Mouse (Mus musculus) gastrocnemius, adult 2 months (tissue): Measurements from ENCODE around the gene Rpe65. TPM values are rescaled to one million over a fixed set of nuclear protein-coding genes. Genes with fewer than 3 reads are reported as not detected.

ENCODE experiments used
- DNase-seq: peaks from one replicate; pipeline ENCODE4 v3.0.0; 2022
- H3K27ac ChIP-seq: fragments of 200-600 bp; 2 replicates; pipeline ENCODE4 v1.8.1; 2022; ENCODE audit warnings: mild to moderate bottlenecking
- H3K4me3 ChIP-seq: fragments of 200-600 bp; 2 replicates; pipeline ENCODE4 v1.8.1; 2022; ENCODE audit warnings: mild to moderate bottlenecking, moderate library complexity
- CTCF ChIP-seq: fragments of 200-600 bp; IDR thresholded peaks from 2 replicates; pipeline ENCODE4 v1.8.1; 2022; ENCODE audit warnings: antibody characterized with exemption, mild to moderate bottlenecking, moderate library complexity
- intact Hi-C: fragments of 180-260 bp; cut with DNase I; formaldehyde crosslinking; loops from one replicate; pipeline ENCODE4 v1.15.1; 2025
- long read RNA-seq, 2 experiments: library from polyadenylated mRNA; stranded (forward); transcript quantifications; one replicate each; pipeline ENCODE4 v2.0.0; 2021
- total RNA-seq, 2 experiments: library from RNA; stranded (reverse); gene quantifications; 2 replicates each; pipeline ENCODE4 v1.2.3; 2021

The Rpe65 gene
- total RNA-seq = not detected
- long read RNA-seq, experiment 1 = 0 reads
- long read RNA-seq, experiment 2 = 0 reads

DNA sequence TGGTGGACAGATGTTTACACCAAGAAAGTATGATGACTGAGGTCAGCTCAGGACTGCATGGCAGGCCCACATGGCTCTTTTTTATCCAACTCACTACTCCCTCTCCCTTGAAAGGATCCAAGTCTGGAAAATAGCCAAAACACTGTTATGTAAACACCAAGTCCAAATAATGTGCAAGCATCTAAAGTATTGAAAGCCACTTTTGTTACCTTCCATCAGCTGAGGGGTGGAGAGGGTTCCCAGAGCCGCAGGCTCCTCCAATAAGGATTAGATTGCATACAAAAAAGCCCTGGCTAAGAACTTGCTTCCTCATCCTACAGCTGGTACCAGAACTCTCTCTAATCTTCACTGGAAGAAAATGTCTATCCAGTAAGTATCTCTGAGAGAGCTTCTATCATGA, at the start of gene Rpe65:
Rpe65 (plus strand) TSS at position 301 of the 400 bp plus-strand sequence.
- no peak for DNase-seq
- H3K27ac ChIP-seq = no peak within 1 kb of the TSS
- TF ChIP-seq CTCF = no peak
- intact Hi-C loops = no loop called here
- no peak within 1 kb of the TSS for H3K4me3 ChIP-seq

DNA sequence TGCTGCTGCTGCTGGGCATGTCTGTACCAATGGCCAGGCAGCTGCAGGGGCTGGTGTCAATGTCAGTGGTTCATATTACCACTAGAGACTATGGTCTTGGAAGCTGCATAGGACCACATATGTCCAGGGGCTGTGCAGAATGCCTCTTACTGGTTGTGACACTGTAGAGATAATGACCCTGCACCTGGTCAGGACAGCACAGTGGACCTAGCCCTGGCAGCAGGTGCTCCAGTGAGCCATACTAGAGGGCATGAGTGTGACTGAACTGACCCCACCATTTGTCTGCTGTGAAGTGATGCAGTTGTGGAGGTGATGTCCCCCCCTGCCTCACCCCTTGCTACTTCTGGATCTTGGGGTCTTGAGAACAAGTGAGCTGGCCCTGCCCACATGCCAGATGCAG, 48.8 kb upstream of the Rpe65 start:
- DNase-seq = no peak
- no peak overlapping the region for H3K27ac ChIP-seq
- TF ChIP-seq CTCF = no peak

DNA sequence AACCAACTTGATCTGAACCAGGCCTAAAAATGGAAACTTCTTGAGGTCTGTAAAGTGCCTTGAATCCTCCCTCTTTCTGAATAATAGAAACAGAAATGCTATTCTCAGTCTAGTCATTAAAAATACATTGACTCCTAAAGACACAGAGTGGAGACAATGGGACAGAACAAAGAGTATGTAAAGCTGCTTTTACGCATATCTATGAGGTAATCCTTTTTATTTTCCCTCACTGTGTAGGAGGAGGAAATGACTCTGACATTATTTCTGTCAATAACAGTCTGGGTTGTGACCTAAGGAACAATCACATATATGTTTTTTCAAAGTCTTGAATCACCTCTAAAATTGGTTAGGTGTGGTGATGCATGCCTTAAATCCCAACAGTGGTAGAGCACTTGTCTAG, 16.0 kb downstream of the Rpe65 start:
- DNase-seq = no peak
- no peak overlapping the region for H3K4me3 ChIP-seq
- intact Hi-C loops = no loop called here
- TF ChIP-seq CTCF = no peak
- no peak overlapping the region for H3K27ac ChIP-seq

More for the DNA sequence above, 48.8 kb upstream of the Rpe65 start:
- H3K4me3 ChIP-seq = no peak overlapping the region
- intact Hi-C loops = no loop called here

DNA sequence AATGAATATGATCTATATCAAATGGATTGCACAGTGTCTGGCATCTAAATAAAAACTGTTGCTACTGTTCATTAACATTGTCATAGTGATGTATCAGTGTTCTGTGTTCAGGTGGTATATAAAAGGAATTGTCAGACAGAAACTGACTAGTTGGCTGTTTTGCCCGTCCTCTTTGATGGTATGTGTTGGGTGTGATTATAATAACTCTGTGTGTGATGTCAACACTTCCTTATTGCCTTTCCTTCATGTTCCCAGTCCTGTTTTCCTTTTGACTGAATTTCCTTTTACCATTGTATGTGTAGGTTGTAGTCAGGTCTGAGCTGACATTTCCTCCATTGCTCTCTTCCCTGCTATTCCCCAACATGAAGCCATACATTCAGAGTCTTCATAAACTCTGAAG, 22.1 kb downstream of the Rpe65 start:
- TF ChIP-seq CTCF = no peak
- no peak overlapping the region for H3K4me3 ChIP-seq
- DNase-seq = no peak
- H3K27ac ChIP-seq = no peak overlapping the region
- intact Hi-C loops = no loop called here

DNA sequence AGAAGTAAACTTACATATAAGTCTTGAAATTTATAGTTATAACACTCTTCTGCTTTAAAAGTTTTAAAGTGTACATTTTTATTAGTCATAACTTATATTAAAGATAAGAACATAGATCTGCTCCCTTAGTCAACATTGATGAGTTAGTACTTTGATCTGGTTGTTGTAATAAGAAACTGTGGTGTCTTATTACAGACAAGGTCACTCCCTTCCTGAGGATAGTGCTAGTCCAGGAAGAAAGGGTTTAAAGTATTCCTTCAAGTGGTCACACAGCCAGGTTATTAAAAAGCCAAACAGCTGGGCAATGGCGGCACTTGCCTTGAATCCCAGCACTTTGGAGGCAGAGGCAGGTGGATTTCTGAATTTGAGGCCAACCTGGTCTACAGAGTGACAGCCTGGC, 25.0 kb downstream of the Rpe65 start:
- H3K4me3 ChIP-seq = no peak overlapping the region
- intact Hi-C loops = no loop called here
- TF ChIP-seq CTCF = no peak
- DNase-seq = no peak
- no peak overlapping the region for H3K27ac ChIP-seq

DNA sequence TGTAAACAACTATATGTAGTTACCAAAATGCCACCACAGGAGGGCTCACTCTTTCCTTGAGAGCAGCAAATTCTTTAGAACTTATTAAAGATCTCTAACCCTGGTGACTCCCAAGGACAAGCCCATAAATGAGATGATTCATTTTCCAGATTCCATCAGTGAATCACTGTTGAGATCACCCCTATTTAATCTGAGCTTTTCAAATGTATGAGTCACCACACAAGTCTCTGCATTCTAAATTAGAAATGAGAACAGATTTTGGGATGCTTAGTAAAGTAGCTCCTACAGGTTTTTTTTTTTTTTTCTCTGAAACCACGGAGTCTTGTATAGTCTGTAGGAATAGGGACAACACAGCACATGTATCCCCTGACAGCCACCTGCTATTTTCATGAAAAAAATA, 61.8 kb downstream of the Rpe65 start:
- TF ChIP-seq CTCF = no peak; the same call in 1 of the 2 replicates
- DNase-seq = no peak
- intact Hi-C loops = no loop called here
- Histone ChIP-seq H3K4me3 (no peak overlapping the region), H3K27ac (no peak overlapping the region)

DNA sequence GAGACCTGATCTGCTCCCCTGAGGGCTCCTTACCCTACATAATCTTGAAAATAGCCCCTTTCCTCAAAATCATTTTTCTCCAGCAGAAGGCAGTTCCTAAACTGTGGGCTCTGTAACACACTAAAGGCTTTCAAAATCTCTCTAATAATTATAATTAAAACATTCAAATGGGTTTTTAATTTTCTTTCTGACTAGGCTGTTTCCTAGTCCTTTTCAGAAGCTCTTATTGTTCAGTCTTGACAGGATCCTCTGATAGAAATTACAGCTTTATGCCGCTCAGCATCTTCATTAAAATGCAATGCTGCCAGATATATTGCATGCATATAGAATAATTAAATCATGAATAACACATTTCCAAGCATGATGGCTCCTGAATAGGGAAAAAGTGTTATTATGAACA, 64.4 kb downstream of the Rpe65 start:
- DNase-seq = no peak
- TF ChIP-seq CTCF = no peak
- Histone ChIP-seq H3K4me3 (no peak overlapping the region), H3K27ac (no peak overlapping the region)
- intact Hi-C loops = no loop called here

Other genes starting within 250 kb of the Rpe65 start
- gene Depdc1a, start 103.7 kb upstream of the Rpe65 start, total RNA-seq = not detected
- 10 to 100 TPM; 21.0 to 24.3 TPM for gene Wls, start 240.5 kb downstream of the Rpe65 start, total RNA-seq